Mouse (Mus musculus) bone marrow macrophage, adult 2 months (primary cell): ENCODE measurements around the gene Gm12166. TPM values are rescaled to one million over a fixed set of nuclear protein-coding genes. Genes with fewer than 3 reads are reported as not detected.

Source experiments
- H3K27ac ChIP-seq: 2 replicates; pipeline ENCODE4 v1.5.1; 2012; ENCODE audit warnings: low read depth, low read length; ENCODE audit not compliant: insufficient read depth
- H3K4me1 ChIP-seq: 2 replicates; pipeline ENCODE4 v1.6.1; 2012; ENCODE audit warnings: low read length; ENCODE audit not compliant: control insufficient read depth, insufficient read depth
- H3K4me3 ChIP-seq: 2 replicates; pipeline ENCODE4 v1.5.1; 2012; ENCODE audit warnings: mild to moderate bottlenecking, low read length, moderate library complexity; ENCODE audit not compliant: insufficient read depth
- CTCF ChIP-seq: IDR thresholded peaks from 2 replicates; pipeline ENCODE4 v1.5.1; 2012; ENCODE audit warnings: low read depth, mild to moderate bottlenecking, low read length, moderate library complexity
- POLR2A ChIP-seq: IDR thresholded peaks from 2 replicates; pipeline ENCODE4 v1.6.1; 2012; ENCODE audit warnings: mild to moderate bottlenecking, low read depth, low read length, borderline replicate concordance
- polyA plus RNA-seq: library from polyadenylated mRNA; stranded (reverse); fragments of >200 nt; gene quantifications from 2 replicates; pipeline ENCODE4 v1.2.4, GENCODE M21; 2012; ENCODE audit not compliant: missing spikeins, insufficient read depth, insufficient read length

The Gm12166 gene
- polyA plus RNA-seq, 1 experiment: 46.6 TPM

- H3K27ac ChIP-seq: no peak overlapping the region
- TF ChIP-seq POLR2A (no peak), CTCF (no peak)
- H3K4me1 ChIP-seq: peaks cover 18% of the 10 kb centered on the region
- H3K4me3 ChIP-seq: no peak overlapping the region
Measured at GRCm38 (mm10) chr11:46073850-46074688, 21.9 kb upstream of the Gm12166 start.

GRCm38 (mm10) chr11:46073061-46073849 lies 21.1 kb upstream of the Gm12166 start:
- H3K27ac ChIP-seq: no peak overlapping the region
- peaks cover 18% of the 10 kb centered on the region for H3K4me1 ChIP-seq

DNA sequence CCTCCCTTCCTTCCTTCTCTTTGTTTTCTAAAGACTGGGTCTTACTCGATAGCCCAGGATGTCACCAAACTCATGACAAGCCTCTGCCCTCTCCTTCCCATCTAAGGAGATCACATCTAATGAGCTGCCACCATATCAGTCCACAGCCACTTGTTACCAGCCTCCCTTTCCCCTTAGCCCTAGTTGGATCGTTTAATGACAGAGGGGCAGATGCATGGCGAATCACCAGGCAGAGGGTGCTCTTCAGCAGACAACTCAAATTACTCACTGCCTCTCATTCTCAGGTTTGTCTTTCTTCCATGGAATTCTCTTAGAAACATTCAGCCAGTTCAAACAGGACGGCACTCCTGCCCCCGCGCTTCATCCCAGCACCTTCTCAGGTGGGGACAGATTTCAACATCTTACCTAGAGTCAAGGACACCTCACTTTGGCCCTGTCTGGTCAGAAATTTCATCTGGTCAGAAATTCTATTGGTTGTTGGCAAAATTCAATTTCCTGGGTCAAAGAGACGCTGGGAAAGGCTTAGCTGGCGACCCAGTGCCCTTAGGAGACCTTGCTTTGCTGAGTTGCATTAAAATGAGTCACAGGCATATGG lies 20.4 kb upstream of the Gm12166 start:
- H3K4me3 ChIP-seq: no peak overlapping the region
- TF ChIP-seq POLR2A (no peak), CTCF (no peak)
- no peak overlapping the region for H3K27ac ChIP-seq
- H3K4me1 ChIP-seq: peaks cover 14% of the 10 kb centered on the region

More at GRCm38 (mm10) chr11:46073061-46073849, 21.1 kb upstream of the Gm12166 start:
- no peak overlapping the region for H3K4me3 ChIP-seq
- TF ChIP-seq CTCF (no peak), POLR2A (no peak)

- TF ChIP-seq CTCF: no peak
- TF ChIP-seq POLR2A: no peak
- Histone ChIP-seq H3K4me3 (no peak overlapping the region), H3K27ac (no peak overlapping the region), H3K4me1 (peaks cover 2% of the 10 kb centered on the region)
Measured at GRCm38 (mm10) chr11:46070789-46071188, 18.7 kb upstream of the Gm12166 start.

GRCm38 (mm10) chr11:46070161-46070560 lies 18.0 kb upstream of the Gm12166 start:
- H3K4me1 ChIP-seq: no peaks in the 10 kb centered on the region
- no peak overlapping the region for H3K4me3 ChIP-seq
- H3K27ac ChIP-seq: no peak overlapping the region
- TF ChIP-seq POLR2A: no peak
- TF ChIP-seq CTCF: no peak

DNA sequence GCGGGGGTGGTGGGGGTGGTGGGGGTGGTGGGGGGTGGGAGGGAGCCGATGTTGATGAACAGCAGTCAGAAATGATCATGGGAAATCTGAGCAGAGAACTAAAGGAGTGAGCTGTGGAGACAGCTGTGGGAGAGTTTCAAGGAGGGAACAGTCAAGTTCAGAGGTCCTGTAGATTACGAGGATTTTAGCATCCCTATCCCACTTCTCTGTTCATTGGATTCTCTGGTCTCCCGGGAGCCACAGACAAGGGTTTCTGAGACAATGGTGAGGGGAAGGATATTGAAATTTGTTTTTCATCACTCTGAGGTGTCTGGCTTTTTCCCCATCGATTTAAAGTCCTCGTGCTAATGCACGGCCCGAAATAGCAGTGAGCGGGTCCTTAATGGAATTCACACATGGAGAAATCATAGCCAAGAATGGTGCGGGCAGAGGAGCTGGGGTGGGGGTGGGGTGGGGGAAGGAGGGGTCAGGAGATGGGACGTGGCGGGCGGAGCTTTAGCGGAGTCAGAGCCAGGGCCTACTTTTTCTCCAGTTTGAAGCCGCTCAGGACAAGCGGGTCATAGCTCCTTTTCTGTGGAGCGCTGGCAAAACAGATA lies 17.4 kb upstream of the Gm12166 start:
- no peak overlapping the region for H3K27ac ChIP-seq
- H3K4me1 ChIP-seq: no peaks in the 10 kb centered on the region
- no peak overlapping the region for H3K4me3 ChIP-seq
- no peak for TF ChIP-seq CTCF
- TF ChIP-seq POLR2A: no peak

GRCm38 (mm10) chr11:46068756-46069407 lies 16.8 kb upstream of the Gm12166 start:
- no peaks in the 10 kb centered on the region for H3K4me1 ChIP-seq
- no peak overlapping the region for H3K27ac ChIP-seq
- no peak for TF ChIP-seq POLR2A
- TF ChIP-seq CTCF: no peak
- no peak overlapping the region for H3K4me3 ChIP-seq

- H3K27ac ChIP-seq: no peak overlapping the region
- TF ChIP-seq POLR2A: no peak
- no peak for TF ChIP-seq CTCF
- H3K4me3 ChIP-seq: no peak overlapping the region
- peaks cover 5% of the 10 kb centered on the region for H3K4me1 ChIP-seq
Measured at GRCm38 (mm10) chr11:46067371-46068060, 15.4 kb upstream of the Gm12166 start.
